Mouse (Mus musculus) T-helper 2 cell (primary cell): Measurements from ENCODE around the gene Entpd2.

Experiments
- in situ Hi-C: fragments of 300-600 bp; cut with MboI, MseI; formaldehyde crosslinking; loops from one replicate; pipeline ENCODE4 v1.15.1; 2025; ENCODE audit warnings: high pct_unique_total_duplicates

Entpd2 gene

GRCm38 (mm10) chr2:25429435-25430180 is 33.9 kb downstream of the Entpd2 start:
- in situ Hi-C loops, result no loop called here

- in situ Hi-C loops, result no loop called here
Observed at GRCm38 (mm10) chr2:25430395-25431233, 34.9 kb downstream of the Entpd2 start.

- in situ Hi-C loops, result no loop called here
Observed at GRCm38 (mm10) chr2:25431308-25431855, 35.7 kb downstream of the Entpd2 start.

GRCm38 (mm10) chr2:25432326-25433098 is 36.8 kb downstream of the Entpd2 start:
- in situ Hi-C loops, result no loop called here

GRCm38 (mm10) chr2:25433101-25433500 is 37.4 kb downstream of the Entpd2 start:
- in situ Hi-C loops, result no loop called here

- in situ Hi-C loops, result no loop called here
Observed at GRCm38 (mm10) chr2:25434292-25434691, 38.6 kb downstream of the Entpd2 start.

GRCm38 (mm10) chr2:25436286-25436820 is 40.7 kb downstream of the Entpd2 start:
- in situ Hi-C loops, result no loop called here

- in situ Hi-C loops, result no loop called here
Observed at GRCm38 (mm10) chr2:25441067-25441466, 45.4 kb downstream of the Entpd2 start.

GRCm38 (mm10) chr2:25442682-25443081 is 47.0 kb downstream of the Entpd2 start:
- in situ Hi-C loops, result no loop called here
